Mouse (Mus musculus) telencephalon, adult 2 months (tissue): ENCODE data around the gene Prkrip1.
"Not testable (repeated sequence)": the region's sequence is repeated elsewhere in the genome, so short reads cannot be mapped to it uniquely, and the experiment has no call there.

ENCODE experiments used
- DNase-seq: peaks from one replicate; pipeline ENCODE4 v3.0.0-alpha.2; 2011; ENCODE audit warnings: low read depth, low spot score

Prkrip1 gene

GRCm38 (mm10) chr5:136163807-136164474 lies 34.8 kb downstream of the Prkrip1 start:
- DNase-seq = peak; percentile 15

- not testable (repeated sequence) for DNase-seq
Observed at GRCm38 (mm10) chr5:136160084-136160483, 38.7 kb downstream of the Prkrip1 start.

- DNase-seq = no peak
Observed at GRCm38 (mm10) chr5:136155399-136155798, 43.4 kb downstream of the Prkrip1 start.

- DNase-seq = no peak
Observed at GRCm38 (mm10) chr5:136152365-136152764, 46.4 kb downstream of the Prkrip1 start.

- DNase-seq = not testable (repeated sequence)
Observed at GRCm38 (mm10) chr5:136149134-136149576, 49.6 kb downstream of the Prkrip1 start.

- DNase-seq = no peak
Observed at GRCm38 (mm10) chr5:136147704-136148103, 51.1 kb downstream of the Prkrip1 start.

- no peak for DNase-seq
Observed at GRCm38 (mm10) chr5:136146936-136147335, 51.8 kb downstream of the Prkrip1 start.

- no peak for DNase-seq
Observed at GRCm38 (mm10) chr5:136144606-136145430, 53.9 kb downstream of the Prkrip1 start.

GRCm38 (mm10) chr5:136143161-136143755 lies 55.5 kb downstream of the Prkrip1 start:
- DNase-seq = no peak

GRCm38 (mm10) chr5:136142746-136143145 lies 56.0 kb downstream of the Prkrip1 start:
- no peak for DNase-seq

GRCm38 (mm10) chr5:136140057-136140482 lies 58.7 kb downstream of the Prkrip1 start:
- DNase-seq = no peak

GRCm38 (mm10) chr5:136139393-136139792 lies 59.4 kb downstream of the Prkrip1 start:
- no peak for DNase-seq

- no peak for DNase-seq
Observed at GRCm38 (mm10) chr5:136137658-136138274, 61.0 kb downstream of the Prkrip1 start.

GRCm38 (mm10) chr5:136136292-136136990 lies 62.3 kb downstream of the Prkrip1 start:
- DNase-seq = no peak

- DNase-seq = peak; percentile 96
Observed at GRCm38 (mm10) chr5:136135571-136136291, 63.0 kb downstream of the Prkrip1 start, which contains the start of the genes Lrwd1 and Alkbh4. TSS of gene Lrwd1 (minus strand) at chr5:136136074. TSS of gene Alkbh4 (plus strand) at chr5:136136146.
